Mouse (Mus musculus): Measurements from ENCODE around the gene Apeh.
A peak's percentile ranks its signal among the peaks of the same experiment; 100 is the strongest.

DNA sequence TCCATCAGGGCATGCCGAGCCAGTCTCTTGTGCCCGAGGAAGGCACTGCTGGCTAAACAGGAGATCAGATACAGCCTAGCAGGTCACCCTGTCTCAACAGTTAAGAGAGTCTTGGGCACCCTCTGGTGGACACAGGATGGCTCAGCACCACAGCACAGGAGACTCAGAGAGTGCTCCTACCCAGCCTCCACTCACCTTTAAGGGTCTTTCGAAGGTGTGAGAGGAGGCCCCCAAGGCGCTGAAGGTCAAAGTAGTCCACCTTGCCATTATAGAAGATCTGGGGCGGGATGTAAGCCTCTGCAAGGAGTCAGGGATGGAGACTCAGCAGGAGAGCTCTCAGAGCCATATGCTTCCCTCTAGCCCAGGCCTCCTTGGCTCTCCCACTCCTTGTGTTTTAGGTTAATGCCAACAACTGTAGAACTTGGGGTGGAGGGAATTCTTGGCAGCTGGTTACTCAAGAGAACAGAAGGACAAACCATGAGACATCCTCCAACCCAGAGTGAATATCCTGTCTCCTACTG, 28.9 kb downstream of the Apeh start:
- TF ChIP-seq CTCF (IDR thresholded peaks at IDR 0.05; ENCODE audit: borderline replicate concordance, insufficient read depth, low read depth, low read length): peak; percentile 82
- TF ChIP-seq POLR2A (IDR thresholded peaks at IDR 0.05; ENCODE audit: borderline replicate concordance, insufficient read depth, low read length): no peak
